Mouse (Mus musculus) CD4-positive, CD25-positive, alpha-beta regulatory T cell (primary cell): ENCODE results near the gene Fhdc1. TPM values are rescaled to one million over a fixed set of nuclear protein-coding genes. Genes with fewer than 3 reads are reported as not detected.

ENCODE experiments used
- polyA plus RNA-seq: library from polyadenylated mRNA; unstranded; fragments of 100-300 nt; shearing (Covaris generic); gene quantifications from one replicate; pipeline ENCODE4 v1.2.1, GENCODE M21; 2017

Fhdc1 gene
- polyA plus RNA-seq: 0.84 TPM

GRCm38 (mm10) chr3:84480006-84480897 is at the start of gene Fhdc1:
TSS of gene Fhdc1 (minus strand) at chr3:84480429.

Other genes with a start within 250 kb of the Fhdc1 start
- 1.9 TPM for gene Trim2, start 173.6 kb downstream of the Fhdc1 start, polyA plus RNA-seq
- gene Arfip1, start 102.2 kb upstream of the Fhdc1 start, polyA plus RNA-seq: 48.1 TPM
- gene Tigd4, start 113.1 kb upstream of the Fhdc1 start, polyA plus RNA-seq: not detected
- 107 TPM for gene Tmem154, start 185.8 kb upstream of the Fhdc1 start, polyA plus RNA-seq